Mouse (Mus musculus) heart, postnatal 0 days (tissue): ENCODE results near the gene Pdgfc.

Source experiments
- CTCF ChIP-seq: IDR thresholded peaks from 2 replicates; pipeline ENCODE4 v1.5.1; 2016; ENCODE audit warnings: antibody characterized with exemption, control low read depth, low read depth
- EP300 ChIP-seq: IDR thresholded peaks from 2 replicates; pipeline ENCODE4 v1.6.1; 2016; ENCODE audit warnings: antibody characterized with exemption, low read depth

GRCm38 (mm10) chr3:81052422-81052821, 16.2 kb downstream of the Pdgfc start:
- TF ChIP-seq CTCF (no peak), EP300 (no peak)
